9 mouse cellular contexts compared by ENCODE assay signal in the genomic region with DNA sequence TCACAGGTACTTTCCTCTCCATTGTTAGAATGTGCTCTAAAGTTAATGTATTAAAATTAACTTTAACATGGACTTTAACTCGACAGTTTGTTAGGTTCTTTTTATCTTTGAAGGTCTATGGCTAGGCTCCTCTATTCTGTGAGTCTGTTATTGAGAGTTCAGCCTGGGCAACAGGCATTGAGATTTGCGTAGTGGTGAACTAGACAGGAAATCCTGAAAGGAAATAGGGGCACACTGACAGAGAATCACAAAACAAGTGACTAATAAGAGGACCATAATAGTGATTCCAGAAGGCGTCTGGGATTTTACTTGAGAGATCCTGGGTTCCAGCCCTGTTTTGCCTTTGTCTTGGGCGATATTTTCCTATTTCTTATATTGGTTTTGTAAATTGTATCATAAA. TPM values are rescaled to one million over a fixed set of nuclear protein-coding genes. Genes with fewer than 3 reads are reported as not detected.
DNase-seq lines count a peak whose midpoint lies in the region; ATAC-seq and TF ChIP-seq lines count a peak whose summit lies in the region.
"Had no signal": no experiment of that assay in that cellular context is flagged by ENCODE, and none has a peak within 500 bp of the region (broad histone marks: within the 10 kb centered on the region; RNA-seq: fewer than 3 reads in every experiment).

No protein-coding gene starts in this region.

- H3K27ac ChIP-seq in kidney, embryonic 15.5 days = peak overlapping the region; percentile 89
- H3K27ac ChIP-seq in cortical plate, adult 2 months (ENCODE audit: insufficient read depth, low read length) = no peak overlapping the region
- no peak overlapping the region for H3K27ac ChIP-seq in hindbrain, embryonic 10.5 days

- no peak overlapping the region for H3K9ac ChIP-seq in kidney, embryonic 15.5 days

- H3K4me2 ChIP-seq in kidney, embryonic 15.5 days = peak overlapping the region; percentile 74

- no peaks in the 10 kb centered on the region for H3K36me3 ChIP-seq in kidney, embryonic 15.5 days
- no peaks in the 10 kb centered on the region for H3K36me3 ChIP-seq in hindbrain, embryonic 10.5 days

- peak overlapping the region; percentile 97 for H3K4me3 ChIP-seq in kidney, embryonic 15.5 days (replicated peaks)
- H3K4me3 ChIP-seq in cortical plate, adult 2 months (ENCODE audit: insufficient read depth, low read length) = peak overlapping the region; percentile 55; the same call in 1 of the 2 replicates
- peak overlapping the region; percentile 90 for H3K4me3 ChIP-seq in hindbrain, embryonic 10.5 days

- TF ChIP-seq POLR2A in cortical plate, adult 2 months (IDR thresholded peaks at IDR 0.05; ENCODE audit: extremely low read depth, insufficient read depth, low read length) = no peak

- no peaks in the 10 kb centered on the region for H3K9me3 ChIP-seq in kidney, embryonic 15.5 days (replicated peaks)
- H3K9me3 ChIP-seq in hindbrain, embryonic 10.5 days = no peaks in the 10 kb centered on the region

- no peak for ATAC-seq in kidney, embryonic 15.5 days (replicated peaks; ENCODE audit: low FRiP score)

- WGBS in kidney, embryonic 15.5 days = 61% methylated on average over 4 of the region's 4 CpGs
- 71% methylated on average over 4 of the region's 4 CpGs for WGBS in hindbrain, embryonic 10.5 days

- H3K4me1 ChIP-seq in kidney, embryonic 15.5 days = peaks cover 11% of the 10 kb centered on the region
- no peaks in the 10 kb centered on the region; the same call in 1 of the 2 replicates for H3K4me1 ChIP-seq in cortical plate, adult 2 months (ENCODE audit: control insufficient read depth, insufficient read depth, low read length)
- H3K4me1 ChIP-seq in hindbrain, embryonic 10.5 days (replicated peaks) = peaks cover 20% of the 10 kb centered on the region

- H3K27me3 ChIP-seq in kidney, embryonic 15.5 days = no peaks in the 10 kb centered on the region
- no peaks in the 10 kb centered on the region for H3K27me3 ChIP-seq in hindbrain, embryonic 10.5 days (ENCODE audit: insufficient read depth, poor library complexity, severe bottlenecking)
- H3K27me3 ChIP-seq: Patski had no signal

- no peak for TF ChIP-seq CTCF in cortical plate, adult 2 months (IDR thresholded peaks at IDR 0.05; ENCODE audit: extremely low read depth, insufficient read depth, low read length)

- no peak for DNase-seq in kidney, adult 11 months
- DNase-seq in hindbrain, embryonic 10.5 days (ENCODE audit: low spot score) = no peak
- DNase-seq in lung, postnatal 10 days = peak; percentile 9
- no peak for DNase-seq in layer of hippocampus, postnatal 10 days (ENCODE audit: low spot score in 2 of 2)
- no peak for DNase-seq in right cerebral cortex, postnatal 4 days
- no peak for DNase-seq in left cerebral cortex, adult 9 months (ENCODE audit: low spot score in 2 of 2)

RNA-seq across cellular contexts. Expression of gene Spata6, which starts 0.5 kb away (rescaled TPM):
- polyA plus RNA-seq in kidney, embryonic 15.5 days (2015; fragmentation: Nextera tagmentation; extraction: Ambion mirVana) = 30.7 and 31.2 TPM in 2 replicates
- 4.3 and 4.9 TPM in 2 replicates for polyA plus RNA-seq in cortical plate, adult 2 months (2012; rRNA removed)
- 27.6 and 29.1 TPM in 2 replicates for polyA plus RNA-seq in hindbrain, embryonic 10.5 days (2016; fragmentation: Nextera tagmentation; extraction: Ambion mirVana)
- total RNA-seq in layer of hippocampus, postnatal 10 days (2021) = 1 to 10 TPM; 6.2 to 8.3 TPM
